ENCODE assay signal across 18 mouse cellular contexts in the genomic region with DNA sequence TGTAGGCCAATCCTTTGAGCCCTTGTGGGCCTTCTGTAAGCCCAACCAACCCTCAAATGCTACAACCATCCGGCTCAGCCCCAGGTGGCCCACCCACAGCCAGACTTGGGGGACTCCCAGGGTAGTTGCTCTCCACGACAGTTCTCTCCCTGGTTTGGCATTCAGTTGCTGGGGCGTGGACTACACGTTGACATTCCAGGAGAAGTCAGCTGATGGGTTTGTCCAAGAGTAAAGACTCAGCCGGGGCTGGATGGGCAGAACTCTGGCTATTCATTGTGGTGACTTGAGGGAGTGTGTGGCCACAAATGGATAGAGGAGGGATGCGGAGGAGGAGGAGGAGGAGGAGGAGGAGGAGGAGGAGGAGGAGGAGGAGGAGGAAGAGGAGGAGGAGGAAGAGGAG. TPM values are rescaled to one million over a fixed set of nuclear protein-coding genes. Genes with fewer than 3 reads are reported as not detected.
DNase-seq lines count a peak whose midpoint lies in the region; ATAC-seq lines count a peak whose summit lies in the region.
"Had no signal": no experiment of that assay in that cellular context is flagged by ENCODE, and none has a peak within 500 bp of the region (broad histone marks: within the 10 kb centered on the region; RNA-seq: fewer than 3 reads in every experiment).

No protein-coding gene starts in this region.

- H3K27me3 ChIP-seq in hindbrain, embryonic 12.5 days: peaks cover 91% of the 10 kb centered on the region
- H3K27me3 ChIP-seq in midbrain, embryonic 11.5 days (ENCODE audit: control insufficient read depth, insufficient read depth, low read length): peaks cover 96% of the 10 kb centered on the region
- peaks cover 97% of the 10 kb centered on the region for H3K27me3 ChIP-seq in neural tube, embryonic 12.5 days (replicated peaks)
- peaks cover 97% of the 10 kb centered on the region for H3K27me3 ChIP-seq in kidney, embryonic 15.5 days

- DNase-seq in cerebellum, postnatal 10 days: peak; percentile 21 to 28
- DNase-seq in cerebellum, postnatal 4 days (ENCODE audit: low spot score in 2 of 2): no peak
- DNase-seq in midbrain, embryonic 11.5 days (ENCODE audit: low spot score, missing footprints): peak; percentile 89
- no peak for DNase-seq in liver
- no peak for DNase-seq in MN1 (ENCODE audit: low spot score)
- DNase-seq: cerebellum, postnatal 14 days; gastrocnemius, adult 2 months; heart, adult 18-20 months; right cerebral cortex, postnatal 4 days had no signal

- H3K4me3 ChIP-seq in hindbrain, embryonic 12.5 days: peak overlapping the region; percentile 55
- H3K4me3 ChIP-seq in midbrain, embryonic 11.5 days (ENCODE audit: low read depth, low read length): no peak overlapping the region; the same call in none of the 2 replicates
- peak overlapping the region; percentile 36 for H3K4me3 ChIP-seq in neural tube, embryonic 12.5 days
- H3K4me3 ChIP-seq in kidney, embryonic 15.5 days (replicated peaks): no peak overlapping the region
- H3K4me3 ChIP-seq: gastrocnemius, adult 2 months; lung, embryonic 15.5 days had no signal

- no peaks in the 10 kb centered on the region for H3K36me3 ChIP-seq in hindbrain, embryonic 12.5 days
- H3K36me3 ChIP-seq in midbrain, embryonic 11.5 days (ENCODE audit: control insufficient read depth, insufficient read depth, low read length): no peaks in the 10 kb centered on the region
- no peaks in the 10 kb centered on the region for H3K36me3 ChIP-seq in neural tube, embryonic 12.5 days
- no peaks in the 10 kb centered on the region for H3K36me3 ChIP-seq in kidney, embryonic 15.5 days
- H3K36me3 ChIP-seq: lung, embryonic 15.5 days had no signal

- ATAC-seq in hindbrain, embryonic 12.5 days (ENCODE audit: low FRiP score): no peak
- no peak for ATAC-seq in midbrain, embryonic 11.5 days (ENCODE audit: low FRiP score)
- ATAC-seq in neural tube, embryonic 12.5 days (ENCODE audit: low FRiP score, low read depth): no peak
- no peak for ATAC-seq in kidney, embryonic 15.5 days (replicated peaks; ENCODE audit: low FRiP score)

- H3K9me3 ChIP-seq in hindbrain, embryonic 12.5 days (replicated peaks): no peaks in the 10 kb centered on the region
- H3K9me3 ChIP-seq in midbrain, embryonic 11.5 days (ENCODE audit: control insufficient read depth, low read length): no peaks in the 10 kb centered on the region
- H3K9me3 ChIP-seq in neural tube, embryonic 12.5 days: no peaks in the 10 kb centered on the region
- H3K9me3 ChIP-seq in kidney, embryonic 15.5 days (replicated peaks): no peaks in the 10 kb centered on the region
- H3K9me3 ChIP-seq: lung, embryonic 15.5 days had no signal

- H3K4me2 ChIP-seq in hindbrain, embryonic 12.5 days (replicated peaks): peak overlapping the region; percentile 59
- H3K4me2 ChIP-seq in midbrain, embryonic 11.5 days: peak overlapping the region; percentile 30
- peak overlapping the region; percentile 58 for H3K4me2 ChIP-seq in neural tube, embryonic 12.5 days (replicated peaks)
- no peak overlapping the region for H3K4me2 ChIP-seq in kidney, embryonic 15.5 days
- H3K4me2 ChIP-seq: lung, embryonic 15.5 days had no signal

- 6% methylated on average over 5 of the region's 6 CpGs for WGBS in hindbrain, embryonic 12.5 days
- WGBS in midbrain, embryonic 11.5 days: 4% methylated on average over 5 of the region's 6 CpGs
- WGBS in neural tube, embryonic 12.5 days: 0% methylated on average over 6 of the region's 6 CpGs
- 0% methylated on average over 5 of the region's 6 CpGs for WGBS in kidney, embryonic 15.5 days

- peaks cover 14% of the 10 kb centered on the region for H3K4me1 ChIP-seq in hindbrain, embryonic 12.5 days
- peaks cover 10% of the 10 kb centered on the region for H3K4me1 ChIP-seq in midbrain, embryonic 11.5 days (ENCODE audit: control insufficient read depth, insufficient read depth, low read length)
- peaks cover 11% of the 10 kb centered on the region; the same call in 1 of the 2 replicates for H3K4me1 ChIP-seq in neural tube, embryonic 12.5 days
- peaks cover 19% of the 10 kb centered on the region for H3K4me1 ChIP-seq in kidney, embryonic 15.5 days

- H3K9ac ChIP-seq in hindbrain, embryonic 12.5 days: peak overlapping the region; percentile 75
- peak overlapping the region; percentile 39 for H3K9ac ChIP-seq in midbrain, embryonic 11.5 days (ENCODE audit: low read length)
- peak overlapping the region; percentile 64 for H3K9ac ChIP-seq in neural tube, embryonic 12.5 days
- no peak overlapping the region for H3K9ac ChIP-seq in kidney, embryonic 15.5 days
- H3K9ac ChIP-seq: lung, embryonic 15.5 days had no signal

- peak overlapping the region; percentile 95 for H3K27ac ChIP-seq in hindbrain, embryonic 12.5 days
- peak overlapping the region; percentile 46; the same call in 1 of the 2 replicates for H3K27ac ChIP-seq in midbrain, embryonic 11.5 days (ENCODE audit: low read depth, low read length)
- peak overlapping the region; percentile 79 for H3K27ac ChIP-seq in neural tube, embryonic 12.5 days
- H3K27ac ChIP-seq in kidney, embryonic 15.5 days: no peak overlapping the region
- H3K27ac ChIP-seq: gastrocnemius, adult 2 months; lung, embryonic 15.5 days had no signal

RNA-seq across cellular contexts. Expression of gene Lhx5, which starts 2.5 kb away (rescaled TPM):
- 63.0 and 67.2 TPM in 2 replicates for polyA plus RNA-seq in hindbrain, embryonic 12.5 days (2016; fragmentation: Nextera tagmentation; extraction: Ambion mirVana)
- polyA plus RNA-seq in midbrain, embryonic 11.5 days (2014; fragmentation: Nextera tagmentation; extraction: Ambion mirVana): 21.5 and 22.0 TPM in 2 replicates
- 64.9 and 70.8 TPM in 2 replicates for polyA plus RNA-seq in neural tube, embryonic 12.5 days (2016; fragmentation: Nextera tagmentation; extraction: Ambion mirVana)
- not detected in 2 replicates for polyA plus RNA-seq in kidney, embryonic 15.5 days (2015; fragmentation: Nextera tagmentation; extraction: Ambion mirVana)
- polyA plus RNA-seq: heart, postnatal 0 days; intestine, embryonic 14.5 days; kidney, embryonic 14.5 days; liver, adult 2 months had no signal

RNA-seq across cellular contexts. Expression of gene Sdsl, which starts 43.6 kb away (rescaled TPM):
- 5.4 and 7.5 TPM in 2 replicates for polyA plus RNA-seq in hindbrain, embryonic 12.5 days (2016; fragmentation: Nextera tagmentation; extraction: Ambion mirVana)
- polyA plus RNA-seq in midbrain, embryonic 11.5 days (2014; fragmentation: Nextera tagmentation; extraction: Ambion mirVana): 4.2 TPM in 2 replicates
- polyA plus RNA-seq in neural tube, embryonic 12.5 days (2016; fragmentation: Nextera tagmentation; extraction: Ambion mirVana): 7.0 TPM in 2 replicates
- 11.2 and 14.4 TPM in 2 replicates for polyA plus RNA-seq in kidney, embryonic 15.5 days (2015; fragmentation: Nextera tagmentation; extraction: Ambion mirVana)

RNA-seq across cellular contexts. Expression of gene Sds, which starts 47.3 kb away (rescaled TPM):
- not detected in 2 replicates for polyA plus RNA-seq in hindbrain, embryonic 12.5 days (2016; fragmentation: Nextera tagmentation; extraction: Ambion mirVana)
- polyA plus RNA-seq in midbrain, embryonic 11.5 days (2014; fragmentation: Nextera tagmentation; extraction: Ambion mirVana): not detected in 2 replicates
- polyA plus RNA-seq in neural tube, embryonic 12.5 days (2016; fragmentation: Nextera tagmentation; extraction: Ambion mirVana): not detected in 2 replicates
- not detected in 2 replicates for polyA plus RNA-seq in kidney, embryonic 15.5 days (2015; fragmentation: Nextera tagmentation; extraction: Ambion mirVana)
- polyA plus RNA-seq: embryonic facial prominence, embryonic 11.5 days; heart, postnatal 0 days; intestine, embryonic 14.5 days; kidney, embryonic 14.5 days; lung, embryonic 15.5 days had no signal

Comparison
In these comparisons a context has a peak if more than half of its experiments do, and no peak if none do; other contexts are left out.
1. DNase-seq: peak in cerebellum, postnatal 10 days (2 of 2) and midbrain, embryonic 11.5 days (single experiment); none in cerebellum, postnatal 4 days (0 of 2), liver (single experiment) and MN1 (single experiment).
2. H3K4me3 ChIP-seq: peak in hindbrain, embryonic 12.5 days (single experiment) and neural tube, embryonic 12.5 days (single experiment); none in midbrain, embryonic 11.5 days (single experiment) and kidney, embryonic 15.5 days (single experiment).
3. RNA of gene Lhx5, which starts 2.5 kb away (polyA plus RNA-seq): 64.9 to 70.8 TPM in neural tube, embryonic 12.5 days, 63.0 to 67.2 TPM in hindbrain, embryonic 12.5 days and 21.5 to 22.0 TPM in midbrain, embryonic 11.5 days; not detected in kidney, embryonic 15.5 days; every median in the first group is over 10 times any median in the second.